Mouse (Mus musculus): ENCODE measurements around the gene Gdf15. TPM values are rescaled to one million over a fixed set of nuclear protein-coding genes. Genes with fewer than 3 reads are reported as not detected.

Gdf15 gene
- polyA plus RNA-seq, 1 experiment, result 1.9 TPM

- Histone ChIP-seq H3K36me3 (ENCODE audit: control insufficient read depth, insufficient read depth, low read length, poor library complexity, severe bottlenecking) (peaks cover 12% of the 10 kb centered on the region; the same call in 1 of the 2 replicates), H3K4me1 (ENCODE audit: control insufficient read depth, insufficient read depth, low read length) (peaks cover 30% of the 10 kb centered on the region)
Observed at GRCm38 (mm10) chr8:70648164-70648442, 15.8 kb upstream of the Gdf15 start.

GRCm38 (mm10) chr8:70647343-70648163 lies 15.3 kb upstream of the Gdf15 start:
- Histone ChIP-seq H3K27ac (ENCODE audit: insufficient read depth, low read length) (peak overlapping the region; percentile 73), H3K4me3 (ENCODE audit: low read depth, low read length) (no peak overlapping the region), H3K36me3 (ENCODE audit: control insufficient read depth, insufficient read depth, low read length, poor library complexity, severe bottlenecking) (peaks cover 12% of the 10 kb centered on the region; the same call in 1 of the 2 replicates), H3K27me3 (ENCODE audit: control insufficient read depth, insufficient read depth, low read length, poor library complexity, severe bottlenecking) (no peaks in the 10 kb centered on the region), H3K4me1 (ENCODE audit: control insufficient read depth, insufficient read depth, low read length) (peaks cover 30% of the 10 kb centered on the region), H3K9ac (ENCODE audit: low read depth, poor library complexity, severe bottlenecking) (peak overlapping the region; percentile 50), H3K9me3 (replicated peaks; ENCODE audit: control insufficient read depth, insufficient read depth, low read length, poor library complexity, severe bottlenecking) (no peaks in the 10 kb centered on the region)
- TF ChIP-seq EP300 (IDR thresholded peaks at IDR 0.05; ENCODE audit: insufficient read depth, low read depth, low read length), result peak; percentile 98
- TF ChIP-seq POLR2A (IDR thresholded peaks at IDR 0.05; ENCODE audit: insufficient read depth, low read length), result no peak

More at GRCm38 (mm10) chr8:70648164-70648442, 15.8 kb upstream of the Gdf15 start:
- peak overlapping the region; percentile 73 for H3K27ac ChIP-seq (ENCODE audit: insufficient read depth, low read length)
- H3K4me3 ChIP-seq (ENCODE audit: low read depth, low read length), result no peak overlapping the region
- H3K27me3 ChIP-seq (ENCODE audit: control insufficient read depth, insufficient read depth, low read length, poor library complexity, severe bottlenecking), result no peaks in the 10 kb centered on the region
- no peaks in the 10 kb centered on the region for H3K9me3 ChIP-seq (replicated peaks; ENCODE audit: control insufficient read depth, insufficient read depth, low read length, poor library complexity, severe bottlenecking)
- TF ChIP-seq EP300 (IDR thresholded peaks at IDR 0.05; ENCODE audit: insufficient read depth, low read depth, low read length), result no peak
- no peak for TF ChIP-seq POLR2A (IDR thresholded peaks at IDR 0.05; ENCODE audit: insufficient read depth, low read length)
- no peak for TF ChIP-seq CTCF (IDR thresholded peaks at IDR 0.05; ENCODE audit: low read depth, low read length)
- no peak overlapping the region; the same call in 1 of the 2 replicates for H3K9ac ChIP-seq (ENCODE audit: low read depth, poor library complexity, severe bottlenecking)

- Histone ChIP-seq H3K4me1 (ENCODE audit: control insufficient read depth, insufficient read depth, low read length) (peaks cover 27% of the 10 kb centered on the region), H3K27me3 (ENCODE audit: control insufficient read depth, insufficient read depth, low read length, poor library complexity, severe bottlenecking) (no peaks in the 10 kb centered on the region), H3K9ac (ENCODE audit: low read depth, poor library complexity, severe bottlenecking) (peak overlapping the region; percentile 50), H3K4me3 (ENCODE audit: low read depth, low read length) (no peak overlapping the region), H3K36me3 (ENCODE audit: control insufficient read depth, insufficient read depth, low read length, poor library complexity, severe bottlenecking) (peaks cover 9% of the 10 kb centered on the region; the same call in 1 of the 2 replicates), H3K27ac (ENCODE audit: insufficient read depth, low read length) (peak overlapping the region; percentile 73), H3K9me3 (replicated peaks; ENCODE audit: control insufficient read depth, insufficient read depth, low read length, poor library complexity, severe bottlenecking) (no peaks in the 10 kb centered on the region)
- TF ChIP-seq EP300 (IDR thresholded peaks at IDR 0.05; ENCODE audit: insufficient read depth, low read depth, low read length), result no peak
- TF ChIP-seq POLR2A (IDR thresholded peaks at IDR 0.05; ENCODE audit: insufficient read depth, low read length), result no peak
- no peak for TF ChIP-seq CTCF (IDR thresholded peaks at IDR 0.05; ENCODE audit: low read depth, low read length)
Observed at GRCm38 (mm10) chr8:70646775-70647174, 14.5 kb upstream of the Gdf15 start.

DNA sequence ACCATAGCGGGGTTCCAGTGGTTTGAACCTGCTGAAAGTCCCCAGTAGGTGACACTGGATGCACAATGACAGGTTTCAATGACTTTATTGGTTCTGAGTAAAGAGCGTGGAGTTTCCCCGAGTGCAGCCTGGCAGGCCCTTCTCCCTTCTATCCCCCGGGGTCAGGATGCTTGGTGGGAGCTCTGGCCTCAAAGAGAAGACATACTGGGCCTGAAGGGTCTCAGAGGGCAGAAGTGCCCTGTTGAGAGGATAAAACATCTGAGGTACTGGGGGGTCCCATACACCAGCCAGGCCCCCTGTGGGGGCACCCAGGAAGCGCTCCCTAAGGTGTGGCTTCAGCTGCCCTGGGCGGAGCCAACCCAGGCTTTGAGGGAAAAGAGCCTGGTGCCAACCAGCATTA lies 14.1 kb upstream of the Gdf15 start:
- no peak overlapping the region for H3K4me3 ChIP-seq (ENCODE audit: low read depth, low read length)
- TF ChIP-seq EP300 (IDR thresholded peaks at IDR 0.05; ENCODE audit: insufficient read depth, low read depth, low read length), result no peak
- no peaks in the 10 kb centered on the region for H3K27me3 ChIP-seq (ENCODE audit: control insufficient read depth, insufficient read depth, low read length, poor library complexity, severe bottlenecking)
- H3K9ac ChIP-seq (ENCODE audit: low read depth, poor library complexity, severe bottlenecking), result peak overlapping the region; percentile 50
- H3K36me3 ChIP-seq (ENCODE audit: control insufficient read depth, insufficient read depth, low read length, poor library complexity, severe bottlenecking), result peaks cover 9% of the 10 kb centered on the region; the same call in 1 of the 2 replicates
- peak overlapping the region; percentile 73 for H3K27ac ChIP-seq (ENCODE audit: insufficient read depth, low read length)
- no peaks in the 10 kb centered on the region for H3K9me3 ChIP-seq (replicated peaks; ENCODE audit: control insufficient read depth, insufficient read depth, low read length, poor library complexity, severe bottlenecking)
- peaks cover 27% of the 10 kb centered on the region for H3K4me1 ChIP-seq (ENCODE audit: control insufficient read depth, insufficient read depth, low read length)

GRCm38 (mm10) chr8:70645501-70646224 lies 13.4 kb upstream of the Gdf15 start:
- peak overlapping the region; percentile 50 for H3K9ac ChIP-seq (ENCODE audit: low read depth, poor library complexity, severe bottlenecking)
- no peak for TF ChIP-seq CTCF (IDR thresholded peaks at IDR 0.05; ENCODE audit: low read depth, low read length)
- TF ChIP-seq POLR2A (IDR thresholded peaks at IDR 0.05; ENCODE audit: insufficient read depth, low read length), result no peak
- no peak for TF ChIP-seq EP300 (IDR thresholded peaks at IDR 0.05; ENCODE audit: insufficient read depth, low read depth, low read length)

DNA sequence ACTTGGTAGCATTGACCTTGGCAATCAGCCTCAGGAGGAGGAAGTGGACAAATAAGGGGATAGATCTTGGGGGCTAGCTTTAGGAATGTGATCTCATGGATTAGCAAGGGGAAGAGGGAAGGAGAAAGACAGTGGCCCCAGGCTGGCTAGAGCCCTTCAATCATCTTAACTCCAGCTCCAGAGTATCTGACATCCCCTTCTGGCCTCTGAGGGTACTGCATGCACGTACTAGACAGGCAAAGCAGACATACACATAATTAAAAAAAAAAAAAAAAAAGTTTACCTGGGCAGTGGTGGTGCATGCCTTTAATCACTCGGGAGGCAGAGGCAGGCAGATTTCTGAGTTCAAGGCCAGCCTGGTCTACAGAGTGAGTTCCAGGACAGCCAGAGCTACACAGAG lies 11.8 kb upstream of the Gdf15 start:
- H3K4me3 ChIP-seq (ENCODE audit: low read depth, low read length), result no peak overlapping the region
- no peak overlapping the region for H3K9ac ChIP-seq (ENCODE audit: low read depth, poor library complexity, severe bottlenecking)
- TF ChIP-seq POLR2A (IDR thresholded peaks at IDR 0.05; ENCODE audit: insufficient read depth, low read length) (no peak), EP300 (IDR thresholded peaks at IDR 0.05; ENCODE audit: insufficient read depth, low read depth, low read length) (no peak), CTCF (IDR thresholded peaks at IDR 0.05; ENCODE audit: low read depth, low read length) (no peak)
- no peaks in the 10 kb centered on the region for H3K36me3 ChIP-seq (ENCODE audit: control insufficient read depth, insufficient read depth, low read length, poor library complexity, severe bottlenecking)
- H3K27ac ChIP-seq (ENCODE audit: insufficient read depth, low read length), result no peak overlapping the region
- H3K4me1 ChIP-seq (ENCODE audit: control insufficient read depth, insufficient read depth, low read length), result peaks cover 24% of the 10 kb centered on the region
- no peaks in the 10 kb centered on the region for H3K27me3 ChIP-seq (ENCODE audit: control insufficient read depth, insufficient read depth, low read length, poor library complexity, severe bottlenecking)
- H3K9me3 ChIP-seq (replicated peaks; ENCODE audit: control insufficient read depth, insufficient read depth, low read length, poor library complexity, severe bottlenecking), result no peaks in the 10 kb centered on the region

More at GRCm38 (mm10) chr8:70645501-70646224, 13.4 kb upstream of the Gdf15 start:
- Histone ChIP-seq H3K27me3 (ENCODE audit: control insufficient read depth, insufficient read depth, low read length, poor library complexity, severe bottlenecking) (no peaks in the 10 kb centered on the region), H3K4me3 (ENCODE audit: low read depth, low read length) (no peak overlapping the region), H3K27ac (ENCODE audit: insufficient read depth, low read length) (peak overlapping the region; percentile 73), H3K4me1 (ENCODE audit: control insufficient read depth, insufficient read depth, low read length) (peaks cover 25% of the 10 kb centered on the region), H3K36me3 (ENCODE audit: control insufficient read depth, insufficient read depth, low read length, poor library complexity, severe bottlenecking) (peaks cover 8% of the 10 kb centered on the region; the same call in 1 of the 2 replicates), H3K9me3 (replicated peaks; ENCODE audit: control insufficient read depth, insufficient read depth, low read length, poor library complexity, severe bottlenecking) (no peaks in the 10 kb centered on the region)
